Mouse (Mus musculus) cerebellum, postnatal 25 days (tissue): ENCODE data around the gene Cage1.

Source experiments
- DNase-seq, 2 experiments: peaks; one replicate each; pipeline ENCODE4 v3.0.0; 2021; ENCODE audit warnings: mixed read lengths in 2 of 2

Cage1 gene

DNA sequence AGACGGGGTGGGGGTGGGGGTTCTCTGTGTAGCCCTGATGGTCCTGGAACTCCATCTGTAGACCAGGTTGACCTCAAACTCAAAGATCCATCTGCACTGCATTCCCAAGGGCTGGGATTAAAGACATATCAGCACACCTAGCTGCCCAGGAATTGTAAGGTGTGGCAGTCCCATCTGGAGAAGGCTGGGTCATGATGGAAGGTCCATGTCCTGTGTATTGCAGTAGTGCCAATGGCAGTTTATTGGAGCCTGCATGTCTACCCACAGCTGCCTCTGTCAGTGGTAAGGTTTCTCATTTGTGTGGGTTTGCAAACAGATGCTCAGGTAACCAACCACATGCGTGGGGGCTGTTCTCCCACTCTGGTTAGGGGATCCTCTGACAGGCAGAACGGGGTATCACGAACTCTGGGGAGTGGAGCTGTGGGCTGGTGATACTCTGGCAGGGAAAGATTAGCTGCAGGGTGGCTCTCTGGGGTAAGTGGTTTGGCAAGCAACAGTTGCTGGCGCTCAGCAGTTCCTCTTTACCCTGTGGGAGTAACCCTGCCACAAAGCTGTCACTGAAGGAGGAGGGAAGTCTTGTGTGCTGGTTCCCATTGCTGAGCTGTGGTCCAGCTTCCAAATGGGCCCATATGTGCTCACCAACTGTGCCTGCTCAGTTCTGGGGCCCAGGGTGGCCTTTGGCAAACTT, 27.0 kb downstream of the Cage1 start:
- no peak for DNase-seq

- DNase-seq: no peak
Measured at GRCm38 (mm10) chr13:38007972-38008371, 28.9 kb downstream of the Cage1 start.

DNA sequence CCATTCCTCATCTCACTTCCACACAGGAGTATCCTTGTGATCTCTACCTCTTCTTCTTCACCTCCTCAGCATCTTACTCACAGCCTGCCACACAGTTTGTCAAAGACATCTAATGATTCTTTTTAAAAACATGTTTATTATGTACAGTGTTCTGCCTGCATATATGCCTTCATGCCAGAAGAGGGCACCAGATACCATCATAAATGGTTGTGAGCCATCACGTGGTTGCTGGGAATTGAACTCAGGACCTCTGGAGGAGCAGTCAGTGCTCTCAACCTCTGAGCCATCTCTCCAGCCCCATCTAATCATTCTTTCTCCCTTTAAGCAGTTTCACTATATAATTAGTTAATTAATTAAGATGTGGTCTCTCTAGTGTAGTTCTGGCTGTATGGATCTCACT, 34.4 kb downstream of the Cage1 start:
- no peak for DNase-seq

DNA sequence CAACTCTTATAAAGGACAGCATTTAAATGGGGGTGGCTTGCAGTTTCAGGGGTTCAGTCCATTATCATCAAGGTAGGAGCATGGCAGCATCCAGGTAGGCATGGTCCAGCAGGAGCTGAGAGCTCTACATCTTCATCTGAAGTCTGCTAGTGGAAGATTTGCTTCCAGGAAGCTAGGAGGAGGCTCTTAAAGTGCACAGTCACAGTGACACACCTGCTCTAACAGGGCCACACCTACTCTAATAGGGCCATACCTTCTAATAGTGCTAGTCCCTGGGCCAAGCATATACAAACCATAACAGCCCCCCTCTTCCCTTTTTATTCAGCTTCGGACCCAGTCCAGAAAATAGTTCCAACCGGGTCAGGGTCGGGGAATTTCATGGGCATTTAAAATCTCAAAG, 37.2 kb downstream of the Cage1 start:
- DNase-seq: no peak

- no peak for DNase-seq
Measured at GRCm38 (mm10) chr13:37994405-37994749, 42.5 kb downstream of the Cage1 start.

DNA sequence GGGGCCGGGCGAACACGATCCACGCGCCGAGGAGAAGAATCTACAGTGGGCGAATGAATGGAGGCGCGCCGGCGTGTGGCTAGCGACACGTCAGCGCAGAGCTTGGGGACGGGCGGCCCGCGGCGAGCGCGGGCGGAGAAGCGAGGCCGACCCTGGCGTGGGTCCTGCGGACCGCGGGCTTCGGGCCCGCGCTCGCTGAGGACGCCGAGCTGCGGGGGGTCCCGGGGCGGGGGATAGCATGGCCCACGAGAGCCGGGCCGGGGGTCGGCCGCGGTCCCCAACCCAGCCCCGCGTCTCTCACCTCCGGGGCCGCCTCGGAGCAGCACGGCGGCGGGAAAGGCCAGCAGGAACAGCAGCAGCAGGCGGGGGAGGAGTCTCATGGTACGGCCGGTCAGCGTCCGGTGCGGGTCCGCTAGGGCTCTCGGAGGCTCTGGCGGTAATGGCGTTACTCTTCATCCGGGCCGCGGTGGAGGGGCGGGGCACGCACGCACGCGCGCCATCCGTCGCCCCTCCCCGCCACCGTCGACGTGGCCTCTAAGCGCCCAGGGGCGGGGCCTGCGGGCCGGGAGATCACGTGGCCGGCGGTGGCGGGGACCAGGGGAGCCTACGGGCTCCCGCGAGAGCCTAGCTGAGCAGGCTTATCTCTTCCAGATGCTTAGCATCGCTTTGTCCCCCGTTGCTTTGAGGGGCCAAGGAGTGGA, 43.0 kb downstream of the Cage1 start, which contains the start of gene Ssr1:
Gene Ssr1 (minus strand): TSS at position 514 of the 701 bp plus-strand sequence.
- peak; percentile 97 to 99 for DNase-seq

DNA sequence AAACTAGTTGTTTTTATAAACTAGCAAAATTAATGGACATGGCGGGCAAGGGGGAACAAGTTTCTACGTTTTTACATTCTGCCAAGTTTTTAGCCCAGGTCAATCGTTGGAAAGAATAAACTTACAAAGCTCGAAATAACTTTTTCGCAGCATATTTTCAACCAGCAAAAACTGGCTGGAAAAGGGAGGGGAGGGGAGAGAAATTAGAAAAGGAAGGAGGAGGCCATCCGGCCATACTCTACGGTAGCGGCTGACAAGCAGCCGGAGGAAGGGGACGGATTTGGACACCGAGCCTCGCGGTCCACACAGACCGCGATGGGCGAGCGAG, 43.5 kb downstream of the Cage1 start:
- no peak for DNase-seq

DNA sequence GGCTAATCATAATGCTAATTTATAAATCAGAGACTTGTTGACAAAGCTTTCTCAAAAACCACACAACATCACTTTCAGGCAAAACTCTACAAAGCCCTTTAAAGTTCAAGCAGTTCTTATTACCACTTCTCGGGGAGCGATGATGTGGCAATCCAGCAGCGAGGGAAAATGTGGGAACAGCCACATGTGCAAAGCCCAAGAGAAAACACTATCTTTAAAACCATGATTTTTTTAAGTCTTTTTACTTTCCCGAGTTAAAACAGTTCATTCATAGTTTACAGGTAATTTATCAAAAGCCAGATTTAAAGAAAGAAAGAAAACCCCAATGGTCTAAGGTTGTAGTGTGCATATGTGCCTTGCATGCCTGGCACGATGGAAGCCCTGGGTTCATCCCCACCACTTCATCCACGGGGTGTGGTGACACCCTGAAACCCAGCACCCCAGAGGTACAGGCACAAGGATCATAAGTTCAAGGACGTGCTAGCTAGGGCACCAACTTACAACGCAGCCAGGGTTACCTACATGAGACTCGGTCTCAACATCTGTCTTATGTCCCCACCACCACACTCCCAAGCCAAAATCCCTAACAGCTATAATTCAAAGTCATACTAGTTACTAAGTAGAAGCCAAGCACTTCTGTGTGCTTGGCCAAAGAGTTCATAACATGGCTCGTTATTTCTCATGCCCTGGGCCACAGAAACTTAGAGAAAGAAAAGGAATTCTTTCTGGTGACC, 44.1 kb downstream of the Cage1 start:
- DNase-seq: no peak

DNA sequence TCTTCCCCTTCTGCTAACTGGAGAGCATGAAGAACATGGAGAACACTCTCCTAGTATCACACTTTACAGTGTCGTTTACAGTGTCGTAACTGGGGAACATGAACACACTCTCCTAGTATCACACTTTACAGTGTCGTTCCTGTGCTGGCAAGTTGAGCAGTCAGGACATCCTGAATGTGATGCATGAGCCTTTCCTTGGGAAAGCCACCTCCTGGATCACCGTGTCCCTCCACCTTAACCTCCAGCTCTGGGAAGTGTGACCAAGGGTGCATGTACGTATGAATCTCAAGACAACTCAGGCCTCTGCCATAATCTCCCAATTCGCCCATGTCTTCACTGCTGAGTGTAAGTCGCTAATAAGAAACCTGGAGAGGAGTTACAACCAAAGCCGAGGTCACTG, 47.2 kb downstream of the Cage1 start:
- no peak for DNase-seq

GRCm38 (mm10) chr13:37986166-37986565, 50.7 kb downstream of the Cage1 start:
- no peak for DNase-seq

- DNase-seq: no peak
Measured at GRCm38 (mm10) chr13:37981063-37981462, 55.8 kb downstream of the Cage1 start.

GRCm38 (mm10) chr13:37980346-37980745, 56.5 kb downstream of the Cage1 start:
- no peak for DNase-seq

- no peak for DNase-seq
Measured at GRCm38 (mm10) chr13:37979506-37979905, 57.4 kb downstream of the Cage1 start.

- DNase-seq: no peak
Measured at GRCm38 (mm10) chr13:37974731-37975130, 62.1 kb downstream of the Cage1 start.

- no peak for DNase-seq
Measured at GRCm38 (mm10) chr13:37974036-37974435, 62.8 kb downstream of the Cage1 start.

DNA sequence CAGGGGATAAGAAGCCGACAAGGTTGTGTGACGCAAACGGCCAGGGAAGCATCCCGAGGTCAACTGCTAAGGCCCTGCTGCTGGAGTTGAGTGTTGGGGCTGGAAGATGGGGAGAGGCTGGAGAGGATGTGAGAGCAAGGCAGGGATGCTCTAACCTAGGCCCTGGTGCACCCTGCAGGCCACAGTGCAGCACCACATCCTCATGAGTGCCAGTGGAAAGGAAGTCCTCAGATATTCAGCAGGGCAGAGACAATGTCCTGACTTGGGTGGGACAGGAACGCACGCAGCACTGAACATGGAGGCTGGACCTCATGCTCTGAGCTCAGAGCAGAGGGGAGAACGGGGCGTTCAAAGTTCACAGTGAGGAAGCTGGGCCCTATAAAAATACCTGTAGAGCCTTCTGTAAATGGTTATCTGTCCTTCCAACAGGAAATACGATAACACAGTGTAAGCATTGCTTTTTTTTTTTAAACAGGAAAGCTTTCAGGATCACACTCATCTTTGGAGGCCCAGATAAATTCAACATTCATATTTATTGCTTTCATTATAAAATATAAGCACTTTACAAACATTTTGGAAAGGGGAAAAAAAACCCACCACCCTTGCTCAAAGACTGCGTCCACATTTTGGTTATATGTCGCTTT, 65.9 kb downstream of the Cage1 start:
- no peak for DNase-seq

DNA sequence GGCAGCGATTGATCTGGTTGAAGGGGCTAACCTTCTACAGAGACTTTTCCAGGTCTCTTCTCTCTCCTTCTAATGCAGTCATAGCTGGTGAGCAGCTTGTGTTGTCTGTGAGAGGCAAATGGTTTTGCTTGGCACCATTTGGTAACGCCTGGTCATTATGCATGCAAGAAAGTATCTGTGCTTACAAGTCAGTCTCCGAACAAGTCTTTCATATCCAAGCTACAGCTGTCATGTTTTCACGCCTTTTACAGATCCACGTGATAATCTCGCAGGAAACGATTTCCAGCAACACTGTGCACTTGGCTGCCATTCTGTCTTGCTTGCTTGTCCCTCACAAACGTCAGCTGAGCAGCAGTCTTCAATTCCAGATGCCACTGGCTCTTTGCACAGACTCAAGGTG, 66.9 kb downstream of the Cage1 start:
- DNase-seq: no peak

DNA sequence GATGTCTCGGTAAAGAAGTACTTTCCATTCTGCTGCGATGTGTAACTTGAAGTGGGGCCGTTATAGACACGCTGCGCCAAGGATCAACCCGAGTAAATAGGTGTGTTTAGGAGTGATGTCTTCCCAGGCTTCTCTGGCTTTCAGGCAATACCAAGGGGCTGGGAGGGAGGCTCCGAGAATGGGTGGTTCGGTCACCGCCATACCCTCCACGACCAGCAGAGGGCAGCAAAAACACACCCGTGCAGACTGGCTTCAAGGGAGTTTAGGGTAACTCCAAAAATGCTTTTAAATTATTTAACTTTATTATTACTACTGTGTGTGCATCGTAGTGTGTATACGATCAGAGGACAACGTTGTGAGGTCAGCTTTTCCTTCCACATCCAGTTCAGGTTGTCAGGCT, 67.5 kb downstream of the Cage1 start:
- DNase-seq: peak; percentile 88 to 91

DNA sequence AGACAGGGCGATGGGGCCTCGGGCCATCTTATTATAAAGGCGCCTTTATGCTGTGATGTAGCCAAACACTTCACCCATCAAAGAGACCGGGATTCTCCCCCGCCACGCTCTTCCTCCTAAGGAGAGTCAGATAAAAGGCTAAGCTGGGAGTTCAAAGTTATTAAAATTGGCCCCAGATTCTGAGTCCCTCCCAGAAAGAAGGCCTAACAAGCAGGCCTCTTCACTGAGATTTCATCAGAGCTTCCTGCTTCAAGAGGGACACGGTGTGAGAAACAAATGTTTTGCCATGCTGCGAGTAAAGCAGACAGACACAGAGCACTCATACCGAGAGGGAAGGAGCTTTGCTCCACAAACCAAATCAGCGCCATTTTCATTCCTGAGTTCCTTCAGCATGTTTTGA, 69.3 kb downstream of the Cage1 start:
- DNase-seq: no peak

DNA sequence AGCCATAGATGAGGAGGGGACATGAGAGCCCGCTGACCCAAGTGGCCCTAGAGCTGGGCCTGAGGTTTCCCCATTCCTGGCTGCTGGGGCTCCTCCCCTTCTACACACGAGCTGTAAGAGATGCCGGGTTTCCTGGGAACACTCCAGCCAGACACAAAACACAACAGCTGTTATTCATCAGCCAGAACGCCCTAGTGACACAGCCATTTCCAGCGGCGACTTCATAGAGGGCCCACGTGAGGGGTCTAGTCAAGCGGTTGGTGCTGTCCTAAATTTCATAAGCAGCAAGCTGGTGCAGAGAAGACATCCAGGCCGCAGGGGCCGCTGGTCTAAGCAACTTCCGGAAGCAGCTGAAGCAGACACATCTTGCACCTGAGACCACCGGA, 69.8 kb downstream of the Cage1 start:
- no peak for DNase-seq

DNA sequence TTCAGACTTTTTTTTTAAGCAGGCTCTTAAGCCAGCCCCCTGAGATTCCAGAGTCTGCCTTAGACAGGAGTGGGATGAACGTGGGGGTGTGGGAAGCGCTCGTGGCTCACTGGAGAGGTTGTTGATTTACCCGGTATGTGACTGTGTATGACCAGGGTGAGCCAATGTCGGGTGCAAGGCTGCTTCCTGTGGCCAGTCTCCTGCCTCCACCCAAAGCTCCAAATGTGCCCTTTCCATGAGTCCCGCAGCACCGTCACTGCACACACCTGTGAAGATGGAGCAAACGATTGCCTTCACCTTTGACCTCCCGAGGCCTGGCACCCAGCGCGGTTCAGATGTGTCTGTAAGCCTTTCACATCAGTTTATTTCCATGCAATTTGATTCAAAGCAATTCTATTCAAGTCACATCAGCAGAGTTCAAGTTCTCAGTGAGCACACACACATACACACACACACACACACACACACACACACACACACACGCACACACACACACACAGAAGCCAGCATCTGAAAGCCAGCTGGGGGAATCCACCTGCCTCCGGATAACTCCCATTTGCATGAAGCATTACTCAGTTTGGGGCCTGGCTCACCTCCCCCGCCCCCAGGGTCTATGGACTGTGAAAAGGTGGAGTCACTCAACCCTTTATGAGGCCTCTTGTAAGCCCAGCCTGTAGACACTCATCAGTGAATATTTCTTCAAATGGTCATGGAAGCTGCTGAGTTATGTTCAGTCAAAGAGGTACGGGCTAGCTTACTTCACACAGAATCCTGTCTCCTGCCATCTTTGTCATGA, 70.4 kb downstream of the Cage1 start:
- DNase-seq: no peak

DNA sequence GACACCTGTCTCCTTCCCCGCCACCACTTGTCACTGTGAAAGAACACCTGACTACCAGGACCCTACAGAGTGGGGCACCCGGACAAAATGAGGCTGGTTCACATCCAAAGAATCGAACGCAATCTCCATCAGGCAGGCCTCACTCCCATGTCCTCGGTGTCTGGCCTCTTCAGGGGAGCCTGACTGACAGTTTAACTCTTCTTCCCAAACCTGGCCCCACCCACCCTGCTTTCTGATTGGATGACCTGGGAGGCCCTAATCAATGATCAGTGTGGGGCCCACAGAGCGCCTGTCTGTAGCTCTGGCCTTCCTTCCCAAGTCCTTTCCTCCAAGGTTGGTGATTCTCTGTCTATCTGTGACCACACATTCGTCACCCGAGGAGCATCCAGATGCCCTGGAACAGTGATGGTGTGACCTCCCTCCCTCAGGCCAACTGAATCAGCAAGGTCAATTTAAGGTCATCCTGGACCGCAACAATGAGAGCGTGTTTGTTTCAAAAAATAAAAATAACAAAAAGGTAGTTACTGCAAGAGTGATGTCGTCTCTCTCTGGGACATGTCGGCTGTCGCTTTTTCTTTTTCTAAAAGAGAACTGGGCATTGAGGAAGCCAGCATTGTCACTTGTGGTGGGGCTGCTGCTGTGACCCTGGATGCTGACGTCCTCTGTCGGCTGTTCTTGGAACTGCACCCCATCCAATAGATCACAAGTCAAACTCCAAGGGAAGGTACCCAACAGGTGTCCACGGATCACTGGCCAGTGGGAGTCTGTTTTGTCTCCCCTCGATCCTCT, 71.5 kb downstream of the Cage1 start:
- DNase-seq: no peak
